ENCODE assay signal across 23 mouse cellular contexts in the genomic region with DNA sequence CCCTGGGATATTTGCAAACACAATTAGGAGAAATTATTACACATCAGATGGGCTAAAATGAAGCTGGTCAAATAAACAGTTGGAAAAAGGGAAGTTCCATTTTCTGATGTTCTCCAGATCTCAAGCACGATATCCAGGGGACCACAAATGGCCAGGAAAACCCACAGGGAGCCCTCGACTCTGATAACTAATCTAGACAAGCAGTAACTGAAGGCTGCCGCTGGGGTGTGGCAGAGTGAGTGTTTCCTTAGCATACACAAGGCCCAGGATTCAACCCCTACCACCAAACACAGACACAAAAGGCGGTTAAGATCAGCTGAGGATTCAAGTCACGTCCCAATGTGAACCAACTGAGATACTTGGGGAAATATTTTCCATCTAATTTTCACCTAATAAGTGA.
DNase-seq lines count a peak whose midpoint lies in the region; ATAC-seq and TF ChIP-seq lines count a peak whose summit lies in the region.
"Had no signal": no experiment of that assay in that cellular context is flagged by ENCODE, and none has a peak within 500 bp of the region (broad histone marks: within the 10 kb centered on the region; RNA-seq: fewer than 3 reads in every experiment).

No protein-coding gene starts in this region.

- H3K27ac ChIP-seq in MEL (ENCODE audit: control insufficient read depth, low read depth, low read length) = peak overlapping the region; percentile 61
- no peak overlapping the region for H3K27ac ChIP-seq in lung, postnatal 0 days (ENCODE audit: low read length)
- H3K27ac ChIP-seq in stomach, postnatal 0 days (replicated peaks) = no peak overlapping the region
- H3K27ac ChIP-seq: embryonic facial prominence, embryonic 15.5 days; forebrain, embryonic 10.5 days; gastrocnemius, adult 2 months; heart, embryonic 10.5 days; hindbrain, embryonic 12.5 days had no signal

- H3K4me2 ChIP-seq in lung, postnatal 0 days (replicated peaks; ENCODE audit: low read depth, low read length) = no peak overlapping the region
- H3K4me2 ChIP-seq in stomach, postnatal 0 days (replicated peaks; ENCODE audit: low read depth) = no peak overlapping the region
- H3K4me2 ChIP-seq: embryonic facial prominence, embryonic 15.5 days; hindbrain, embryonic 12.5 days had no signal

- TF ChIP-seq EP300 in MEL (IDR thresholded peaks at IDR 0.05; ENCODE audit: low read depth in 1 of 2, low read length in 2 of 2) = peak; percentile 76 to 84
- no peak for TF ChIP-seq EP300 in lung, postnatal 0 days (IDR thresholded peaks at IDR 0.05)
- no peak for TF ChIP-seq EP300 in stomach, postnatal 0 days (optimal IDR thresholded peaks at IDR 0.05)

- H3K9ac ChIP-seq in MEL (ENCODE audit: control insufficient read depth, low read depth, low read length, poor library complexity, severe bottlenecking) = 0 out of 2 replicates have a peak overlapping the region, but pooled peaks have one; percentile 11
- H3K9ac ChIP-seq in lung, postnatal 0 days (replicated peaks; ENCODE audit: low read depth) = no peak overlapping the region
- no peak overlapping the region for H3K9ac ChIP-seq in stomach, postnatal 0 days (ENCODE audit: low read length)
- H3K9ac ChIP-seq: embryonic facial prominence, embryonic 15.5 days; hindbrain, embryonic 12.5 days had no signal

- TF ChIP-seq POLR2A in MEL (IDR thresholded peaks at IDR 0.05; ENCODE audit: control insufficient read depth in 1 of 2, insufficient read depth in 1 of 2, low read depth in 1 of 2, low read length in 2 of 2, poor library complexity in 1 of 2) = no peak

- TF ChIP-seq CTCF in MEL (IDR thresholded peaks at IDR 0.05 in 2 of 3, conservative IDR thresholded peaks at IDR 0.05 in 1 of 3; ENCODE audit: control insufficient read depth in 1 of 3, insufficient read depth in 1 of 3, low read depth in 2 of 3, low read length in 3 of 3, poor library complexity in 1 of 3, severe bottlenecking in 1 of 3) = peak in 2 of 3 experiments; percentile 27 to 37; a peak in 3 of 6 replicates
- TF ChIP-seq CTCF in lung, postnatal 0 days (IDR thresholded peaks at IDR 0.05) = no peak
- no peak for TF ChIP-seq CTCF in stomach, postnatal 0 days (IDR thresholded peaks at IDR 0.05; ENCODE audit: low read depth)

- no peaks in the 10 kb centered on the region for H3K79me2 ChIP-seq in MEL (ENCODE audit: control insufficient read depth, insufficient read depth, low read length, poor library complexity)

- peaks cover 13 to 26% of the 10 kb centered on the region in 2 experiments for H3K36me3 ChIP-seq in MEL (ENCODE audit: control insufficient read depth in 1 of 2, insufficient read depth in 2 of 2, low read length in 2 of 2)
- H3K36me3 ChIP-seq in lung, postnatal 0 days (ENCODE audit: insufficient read depth, low read length) = peaks cover 36% of the 10 kb centered on the region
- peaks cover 27% of the 10 kb centered on the region for H3K36me3 ChIP-seq in stomach, postnatal 0 days (ENCODE audit: control insufficient read depth, insufficient read depth, low read length)

- peak; percentile 49 for DNase-seq in 416B (ENCODE audit: low read depth)
- DNase-seq in MEL (ENCODE audit: low read depth, low spot score) = peak; percentile 85
- no peak for DNase-seq in lung, postnatal 0 days (ENCODE audit: low spot score)
- no peak for DNase-seq in heart, adult 8-10 months (ENCODE audit: low spot score)
- no peak for DNase-seq in stomach, postnatal 0 days (ENCODE audit: low spot score)
- DNase-seq: adrenal gland, postnatal 10 days; cerebellum, adult 2 months; cerebellum, postnatal 10 days; embryo, embryonic 11 days; gastrocnemius, adult 2 months; gastrocnemius, postnatal 25 days; heart, postnatal 10 days; heart, postnatal 4 days had no signal

- ATAC-seq in common myeloid progenitor, adult 5-6 weeks (replicated peaks; ENCODE audit: low read depth, poor library complexity, severe bottlenecking) = peak; percentile 92
- peak; percentile 85 for ATAC-seq in megakaryocyte progenitor cell, adult 5-6 weeks (replicated peaks; ENCODE audit: poor library complexity)
- no peak for ATAC-seq in lung, postnatal 0 days
- ATAC-seq in stomach, postnatal 0 days (ENCODE audit: low FRiP score, low TSS enrichment) = no peak
- ATAC-seq: forebrain, embryonic 14.5 days; hindbrain, embryonic 16.5 days; inflammation-experienced regulatory T-cells, adult 6 months had no signal

- no peaks in the 10 kb centered on the region for H3K27me3 ChIP-seq in MEL (ENCODE audit: control insufficient read depth in 1 of 2, insufficient read depth in 2 of 2, low read length in 2 of 2)
- no peaks in the 10 kb centered on the region for H3K27me3 ChIP-seq in lung, postnatal 0 days (replicated peaks; ENCODE audit: insufficient read depth, low read length)
- H3K27me3 ChIP-seq in stomach, postnatal 0 days (ENCODE audit: control insufficient read depth, insufficient read depth, low read length) = no peaks in the 10 kb centered on the region
- H3K27me3 ChIP-seq: embryonic facial prominence, embryonic 15.5 days; hindbrain, embryonic 12.5 days had no signal

- H3K4me1 ChIP-seq in MEL (ENCODE audit: control insufficient read depth in 1 of 2, insufficient read depth in 2 of 2, low read length in 2 of 2) = peaks cover 6 to 10% of the 10 kb centered on the region in 2 experiments; a peak in 3 of 4 replicates
- no peaks in the 10 kb centered on the region for H3K4me1 ChIP-seq in lung, postnatal 0 days (ENCODE audit: insufficient read depth, low read depth, low read length)
- no peaks in the 10 kb centered on the region for H3K4me1 ChIP-seq in stomach, postnatal 0 days (replicated peaks; ENCODE audit: control insufficient read depth, insufficient read depth)
- H3K4me1 ChIP-seq: embryonic facial prominence, embryonic 15.5 days; forebrain, embryonic 10.5 days; heart, embryonic 10.5 days; hindbrain, embryonic 12.5 days had no signal

- no peaks in the 10 kb centered on the region for H3K9me3 ChIP-seq in MEL (replicated peaks; ENCODE audit: insufficient read depth, low read length)
- no peaks in the 10 kb centered on the region for H3K9me3 ChIP-seq in lung, postnatal 0 days (ENCODE audit: low read length)
- no peaks in the 10 kb centered on the region for H3K9me3 ChIP-seq in stomach, postnatal 0 days (ENCODE audit: control insufficient read depth, low read length)
- H3K9me3 ChIP-seq: embryonic facial prominence, embryonic 15.5 days; forebrain, embryonic 10.5 days; heart, embryonic 10.5 days; hindbrain, embryonic 12.5 days had no signal

- WGBS in lung, postnatal 0 days = 82% methylated on average over 5 of the region's 5 CpGs
- WGBS in stomach, postnatal 0 days = 67% methylated on average over 5 of the region's 5 CpGs

- TF ChIP-seq RAD21 in MEL (IDR thresholded peaks at IDR 0.05; ENCODE audit: low read depth, low read length) = no peak

- H3K4me3 ChIP-seq in MEL (ENCODE audit: control insufficient read depth in 1 of 2, insufficient read depth in 1 of 2, low read depth in 2 of 2, low read length in 2 of 2) = no peak overlapping the region
- H3K4me3 ChIP-seq in lung, postnatal 0 days (ENCODE audit: low read depth, low read length) = no peak overlapping the region
- no peak overlapping the region for H3K4me3 ChIP-seq in stomach, postnatal 0 days (ENCODE audit: low read depth, low read length)
- H3K4me3 ChIP-seq: embryonic facial prominence, embryonic 15.5 days; erythroblast, embryonic 14.5 days; forebrain, embryonic 10.5 days; gastrocnemius, adult 2 months; heart, embryonic 10.5 days; hindbrain, embryonic 12.5 days had no signal

TF ChIP-seq in MEL, 35 proteins besides CTCF, POLR2A, EP300 and RAD21 (continues in another document):
- 0 out of 2 replicates have a peak, but pooled peaks have one; percentile 42 for TF ChIP-seq BHLHE40 (IDR thresholded peaks at IDR 0.05; ENCODE audit: borderline replicate concordance, low read depth, low read length)
- no peak for TF ChIP-seq ZC3H11A (IDR thresholded peaks at IDR 0.05; ENCODE audit: low read depth, low read length)
- no peak for TF ChIP-seq ELF1 (IDR thresholded peaks at IDR 0.05; ENCODE audit: low read depth, low read length)
- no peak for TF ChIP-seq TAL1 (IDR thresholded peaks at IDR 0.05; ENCODE audit: low read length)
- TF ChIP-seq ETS1 (IDR thresholded peaks at IDR 0.05; ENCODE audit: low read depth, low read length) = peak; percentile 71
- TF ChIP-seq NRF1 (IDR thresholded peaks at IDR 0.05; ENCODE audit: insufficient read depth, low read depth, low read length, poor library complexity, severe bottlenecking) = no peak
- no peak for TF ChIP-seq MAX (IDR thresholded peaks at IDR 0.05; ENCODE audit: low read length)
- peak; percentile 84 for TF ChIP-seq GATA1 (IDR thresholded peaks at IDR 0.05; ENCODE audit: low read depth, low read length)
- no peak for TF ChIP-seq KAT2A (conservative IDR thresholded peaks at IDR 0.05; ENCODE audit: low read depth, low read length)
- TF ChIP-seq CHD2 (IDR thresholded peaks at IDR 0.05; ENCODE audit: low read length) = no peak
- no peak for TF ChIP-seq MAFK (IDR thresholded peaks at IDR 0.05; ENCODE audit: borderline replicate concordance, low read depth, low read length)
- no peak for TF ChIP-seq USF2 (IDR thresholded peaks at IDR 0.05; ENCODE audit: borderline replicate concordance in 1 of 2, insufficient read depth in 1 of 2, low read depth in 1 of 2, low read length in 2 of 2)
- 0 out of 2 replicates have a peak, but pooled peaks have one; percentile 6 for TF ChIP-seq USF1 (IDR thresholded peaks at IDR 0.05; ENCODE audit: low read depth, low read length)
- TF ChIP-seq MAZ (IDR thresholded peaks at IDR 0.05; ENCODE audit: low read depth, low read length) = peak; percentile 20; the same call in 1 of the 2 replicates
- peak; percentile 50; the same call in 1 of the 2 replicates for TF ChIP-seq MXI1 (IDR thresholded peaks at IDR 0.05; ENCODE audit: low read depth, low read length)
- no peak for TF ChIP-seq UBTF (IDR thresholded peaks at IDR 0.05; ENCODE audit: borderline replicate concordance, insufficient read depth, low read depth, low read length)
- no peak for TF ChIP-seq ZKSCAN1 (IDR thresholded peaks at IDR 0.05; ENCODE audit: low read depth, low read length)
- peak; percentile 80 for TF ChIP-seq SIN3A (IDR thresholded peaks at IDR 0.05; ENCODE audit: low read length)
- TF ChIP-seq MYB (IDR thresholded peaks at IDR 0.05; ENCODE audit: low read depth, low read length) = peak; percentile 68
- no peak for TF ChIP-seq ZNF384 (IDR thresholded peaks at IDR 0.05; ENCODE audit: low read depth, low read length)
- TF ChIP-seq TCF12 (IDR thresholded peaks at IDR 0.05; ENCODE audit: low read depth, low read length) = peak; percentile 81
- no peak for TF ChIP-seq MYC (IDR thresholded peaks at IDR 0.05; ENCODE audit: low read depth, low read length)
- TF ChIP-seq NELFE (IDR thresholded peaks at IDR 0.05; ENCODE audit: low read depth, low read length) = no peak
- no peak for TF ChIP-seq TBP (IDR thresholded peaks at IDR 0.05; ENCODE audit: low read depth, low read length)
- no peak for TF ChIP-seq POLR2AphosphoS5 (IDR thresholded peaks at IDR 0.05; ENCODE audit: borderline replicate concordance, low read depth, low read length)
- TF ChIP-seq POLR2AphosphoS2 (IDR thresholded peaks at IDR 0.05; ENCODE audit: low read length) = no peak
- TF ChIP-seq RCOR1 (IDR thresholded peaks at IDR 0.05; ENCODE audit: low read depth, low read length) = peak; percentile 83

Comparison
In these comparisons a context has a peak if more than half of its experiments do, and no peak if none do; other contexts are left out.
1. DNase-seq: peak in 416B (single experiment) and MEL (single experiment); none in lung, postnatal 0 days (single experiment), heart, adult 8-10 months (single experiment) and stomach, postnatal 0 days (single experiment).
2. CTCF ChIP-seq: peak in MEL (2 of 3); none in lung, postnatal 0 days (single experiment) and stomach, postnatal 0 days (single experiment).
3. ATAC-seq: peak in common myeloid progenitor, adult 5-6 weeks (single experiment) and megakaryocyte progenitor cell, adult 5-6 weeks (single experiment); none in lung, postnatal 0 days (single experiment) and stomach, postnatal 0 days (single experiment).